Mouse (Mus musculus) thymus, postnatal 0 days (tissue): ENCODE measurements around the gene Ubr1. TPM values are rescaled to one million over a fixed set of nuclear protein-coding genes. Genes with fewer than 3 reads are reported as not detected.
"Not testable (repeated sequence)": the region's sequence is repeated elsewhere in the genome, so short reads cannot be mapped to it uniquely, and the experiment has no call there.

ENCODE experiments used
- DNase-seq: peaks from one replicate; pipeline ENCODE4 v3.0.0-alpha.2; 2015; ENCODE audit warnings: low spot score
- polyA plus RNA-seq: library from polyadenylated mRNA; unstranded; fragments of >200 nt; fragmentation: Nextera tagmentation; extraction: Ambion mirVana; gene quantifications from 2 replicates; pipeline ENCODE4 v1.2.1, GENCODE M21; 2015

Gene Ubr1
- polyA plus RNA-seq: 23.1 and 28.6 TPM in 2 replicates

- peak; percentile 95 for DNase-seq
These were observed at the start of gene Ubr1 for GRCm38 (mm10) chr2:120970559-120971080. TSS of gene Ubr1 (minus strand) at chr2:120970715.

GRCm38 (mm10) chr2:121017151-121017550, 46.6 kb upstream of the Ubr1 start:
- DNase-seq: no peak

- DNase-seq: no peak
These were observed 45.7 kb upstream of the Ubr1 start for GRCm38 (mm10) chr2:121016226-121016625.

GRCm38 (mm10) chr2:121015507-121015906, 45.0 kb upstream of the Ubr1 start:
- DNase-seq: no peak

GRCm38 (mm10) chr2:121012676-121013075, 42.2 kb upstream of the Ubr1 start:
- DNase-seq: no peak

- no peak for DNase-seq
These were observed 38.7 kb upstream of the Ubr1 start for GRCm38 (mm10) chr2:121009071-121009677.

- no peak for DNase-seq
These were observed 38.1 kb upstream of the Ubr1 start for GRCm38 (mm10) chr2:121008664-121009007.

GRCm38 (mm10) chr2:121007925-121008663, 37.6 kb upstream of the Ubr1 start, which contains the start of gene Ccndbp1:
TSS of gene Ccndbp1 (plus strand) at chr2:121008403.
- DNase-seq: peak; percentile 94

GRCm38 (mm10) chr2:121006986-121007385, 36.5 kb upstream of the Ubr1 start:
- no peak for DNase-seq

GRCm38 (mm10) chr2:121004018-121004811, 33.7 kb upstream of the Ubr1 start:
- no peak for DNase-seq

- peak; percentile 19 for DNase-seq
These were observed 33.1 kb upstream of the Ubr1 start for GRCm38 (mm10) chr2:121003586-121003985.

- no peak for DNase-seq
These were observed 28.3 kb upstream of the Ubr1 start for GRCm38 (mm10) chr2:120998863-120999262.

- not testable (repeated sequence) for DNase-seq
These were observed 26.1 kb upstream of the Ubr1 start for GRCm38 (mm10) chr2:120996607-120997006.

- DNase-seq: no peak
These were observed 20.7 kb upstream of the Ubr1 start for GRCm38 (mm10) chr2:120991196-120991595.

- DNase-seq: no peak
These were observed 14.7 kb upstream of the Ubr1 start for GRCm38 (mm10) chr2:120985241-120985640.

GRCm38 (mm10) chr2:120983611-120984010, 13.1 kb upstream of the Ubr1 start:
- no peak for DNase-seq

GRCm38 (mm10) chr2:120980861-120981260, 10.3 kb upstream of the Ubr1 start:
- DNase-seq: no peak

GRCm38 (mm10) chr2:120979819-120980218, 9.3 kb upstream of the Ubr1 start:
- DNase-seq: no peak

- peak; percentile 29 for DNase-seq
These were observed 8.2 kb upstream of the Ubr1 start for GRCm38 (mm10) chr2:120978693-120979037.

GRCm38 (mm10) chr2:120977926-120978692, 7.6 kb upstream of the Ubr1 start:
- no peak for DNase-seq
